ENCODE assay signal across 9 mouse cellular contexts in the genomic region with DNA sequence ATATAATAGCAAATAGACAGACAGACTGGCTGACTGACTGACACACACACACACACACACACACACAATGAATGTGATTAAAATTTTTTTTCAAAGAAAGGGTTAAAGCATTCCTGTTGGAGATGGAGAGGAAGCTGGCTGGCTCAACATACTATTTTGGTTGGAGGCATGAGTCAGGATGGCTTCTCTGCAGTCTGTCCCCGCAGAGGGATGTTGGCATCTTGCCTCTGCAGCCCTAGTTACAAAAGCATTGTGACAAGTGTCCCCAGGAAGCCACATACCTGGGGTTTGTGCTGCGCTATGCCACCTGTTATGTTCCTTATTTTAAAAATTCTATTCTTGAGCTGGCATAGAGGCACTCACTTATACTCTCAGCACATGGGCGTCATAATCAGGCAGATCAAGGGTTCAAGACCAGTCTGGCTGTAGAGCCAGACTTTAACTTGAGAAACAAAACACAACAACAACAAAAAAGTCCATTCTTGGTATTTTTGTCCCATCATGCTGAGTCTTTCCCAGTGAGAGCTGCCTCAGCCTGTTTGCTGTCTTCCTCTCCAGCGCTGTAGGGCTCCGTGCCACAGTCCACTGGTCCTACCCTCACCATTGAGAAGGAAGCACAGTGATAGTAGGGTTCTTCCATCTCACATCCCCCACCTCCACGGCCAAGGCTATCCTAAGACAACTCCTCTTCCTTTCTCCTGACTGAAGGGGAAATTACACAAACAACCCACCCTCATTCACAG. TPM values are rescaled to one million over a fixed set of nuclear protein-coding genes. Genes with fewer than 3 reads are reported as not detected.
A peak's percentile ranks its signal among the peaks of the same experiment; 100 is the strongest.
DNase-seq lines count a peak whose midpoint lies in the region; ATAC-seq and TF ChIP-seq lines count a peak whose summit lies in the region.
"Had no signal": no experiment of that assay in that cellular context is flagged by ENCODE, and none has a peak within 500 bp of the region (broad histone marks: within the 10 kb centered on the region; RNA-seq: fewer than 3 reads in every experiment).

No protein-coding gene starts in this region.

- no peaks in the 10 kb centered on the region for H3K36me3 ChIP-seq in midbrain, postnatal 0 days (ENCODE audit: insufficient read depth, low read length)
- H3K36me3 ChIP-seq in midbrain, embryonic 15.5 days (replicated peaks): no peaks in the 10 kb centered on the region
- H3K36me3 ChIP-seq in forebrain, embryonic 14.5 days (ENCODE audit: control insufficient read depth, insufficient read depth, low read length): no peaks in the 10 kb centered on the region
- H3K36me3 ChIP-seq: heart, embryonic 12.5 days had no signal

- H3K4me2 ChIP-seq in midbrain, postnatal 0 days (ENCODE audit: low read depth, low read length, poor library complexity, severe bottlenecking): no peak overlapping the region
- no peak overlapping the region for H3K4me2 ChIP-seq in midbrain, embryonic 15.5 days
- no peak overlapping the region for H3K4me2 ChIP-seq in forebrain, embryonic 14.5 days (ENCODE audit: low read length)
- H3K4me2 ChIP-seq: heart, embryonic 12.5 days had no signal

- DNase-seq in midbrain, postnatal 0 days (ENCODE audit: low spot score): peak; percentile 50
- peak; percentile 96 to 98 for DNase-seq in cerebellum, postnatal 36 days
- peak; percentile 60 to 79 for DNase-seq in left cerebral cortex, adult 2 months (ENCODE audit: extremely low spot score in 1 of 2, low spot score in 2 of 2)
- DNase-seq in telencephalon, adult 2 months (ENCODE audit: low read depth, low spot score): peak; percentile 86
- no peak for DNase-seq in forebrain, embryonic 14.5 days (ENCODE audit: low spot score)

- H3K4me1 ChIP-seq in midbrain, postnatal 0 days (ENCODE audit: insufficient read depth, low read length): no peaks in the 10 kb centered on the region; the same call in 1 of the 2 replicates
- H3K4me1 ChIP-seq in midbrain, embryonic 15.5 days: no peaks in the 10 kb centered on the region
- H3K4me1 ChIP-seq in forebrain, embryonic 14.5 days (ENCODE audit: control insufficient read depth, insufficient read depth, low read length): no peaks in the 10 kb centered on the region

- no peak overlapping the region for H3K9ac ChIP-seq in midbrain, postnatal 0 days (replicated peaks; ENCODE audit: low read length, poor library complexity, severe bottlenecking)
- H3K9ac ChIP-seq in midbrain, embryonic 15.5 days: no peak overlapping the region
- no peak overlapping the region for H3K9ac ChIP-seq in forebrain, embryonic 14.5 days (ENCODE audit: low read length)
- H3K9ac ChIP-seq: heart, embryonic 12.5 days had no signal

- H3K27me3 ChIP-seq in midbrain, postnatal 0 days (ENCODE audit: insufficient read depth, low read length): no peaks in the 10 kb centered on the region
- no peaks in the 10 kb centered on the region for H3K27me3 ChIP-seq in midbrain, embryonic 15.5 days (replicated peaks)
- H3K27me3 ChIP-seq in forebrain, embryonic 14.5 days (replicated peaks; ENCODE audit: control insufficient read depth, insufficient read depth, low read length): no peaks in the 10 kb centered on the region
- H3K27me3 ChIP-seq: heart, embryonic 12.5 days had no signal

- H3K4me3 ChIP-seq in midbrain, postnatal 0 days (ENCODE audit: low read depth, low read length): no peak overlapping the region
- H3K4me3 ChIP-seq in midbrain, embryonic 15.5 days: no peak overlapping the region
- H3K4me3 ChIP-seq in left cerebral cortex, adult 2 months: no peak overlapping the region
- no peak overlapping the region for H3K4me3 ChIP-seq in forebrain, embryonic 14.5 days (ENCODE audit: low read depth, low read length)
- H3K4me3 ChIP-seq: heart, embryonic 12.5 days had no signal

- ATAC-seq in midbrain, postnatal 0 days (ENCODE audit: low FRiP score): no peak
- ATAC-seq in midbrain, embryonic 15.5 days (replicated peaks): no peak
- no peak for ATAC-seq in forebrain, embryonic 14.5 days
- no peak for ATAC-seq in monocyte, adult 5-6 weeks (replicated peaks; ENCODE audit: insufficient number of reproducible peaks, low FRiP score, low TSS enrichment, poor library complexity, severe bottlenecking)
- ATAC-seq in granulocyte monocyte progenitor cell, adult 5-6 weeks (replicated peaks; ENCODE audit: poor library complexity, severe bottlenecking): no peak

- no peak overlapping the region for H3K27ac ChIP-seq in midbrain, postnatal 0 days (ENCODE audit: low read depth, low read length)
- no peak overlapping the region for H3K27ac ChIP-seq in midbrain, embryonic 15.5 days
- peak overlapping the region; percentile 50 for H3K27ac ChIP-seq in left cerebral cortex, adult 2 months
- H3K27ac ChIP-seq in forebrain, embryonic 14.5 days (ENCODE audit: low read depth, low read length): no peak overlapping the region

- intact Hi-C loops in left cerebral cortex, adult 2 months (cut with DNase I): no loop called here

- 79% methylated on average over 6 of the region's 6 CpGs for WGBS in midbrain, postnatal 0 days
- 76% methylated on average over 6 of the region's 6 CpGs for WGBS in midbrain, embryonic 15.5 days
- WGBS in forebrain, embryonic 14.5 days: 84% methylated on average over 6 of the region's 6 CpGs

- no peaks in the 10 kb centered on the region for H3K9me3 ChIP-seq in midbrain, postnatal 0 days (ENCODE audit: low read length)
- H3K9me3 ChIP-seq in midbrain, embryonic 15.5 days: no peaks in the 10 kb centered on the region
- H3K9me3 ChIP-seq in forebrain, embryonic 14.5 days (replicated peaks; ENCODE audit: control insufficient read depth, low read length): no peaks in the 10 kb centered on the region
- H3K9me3 ChIP-seq: heart, embryonic 12.5 days had no signal

- no peak for TF ChIP-seq CTCF in midbrain, postnatal 0 days (IDR thresholded peaks at IDR 0.05)
- TF ChIP-seq CTCF in left cerebral cortex, adult 2 months (IDR thresholded peaks at IDR 0.05): no peak

RNA-seq across cellular contexts. Expression of a gene that starts 45.9 kb away (rescaled TPM):
- total RNA-seq in midbrain, postnatal 0 days (2014; rRNA removed): 145 and 152 TPM in 2 replicates
- polyA plus RNA-seq in midbrain, postnatal 0 days (2015; fragmentation: Nextera tagmentation; extraction: Ambion mirVana): 80.4 and 87.6 TPM in 2 replicates
- polyA plus RNA-seq in midbrain, embryonic 15.5 days (2015; fragmentation: Nextera tagmentation; extraction: Ambion mirVana): 95.1 and 98.5 TPM in 2 replicates
- total RNA-seq in left cerebral cortex, adult 2 months (2021): 100 to 1,000 TPM; 167 to 171 TPM
- polyA plus RNA-seq in forebrain, embryonic 14.5 days (2014; fragmentation: Nextera tagmentation; extraction: Ambion mirVana): 69.7 and 70.6 TPM in 2 replicates
- 0.38 to 2.0 TPM in 2 of 3 replicates, not detected in the other for total RNA-seq in monocyte, adult 5-6 weeks (2017)
- not detected in 2 replicates for total RNA-seq in granulocyte monocyte progenitor cell, adult 5-6 weeks (2014; fragmentation: Nextera tagmentation)
- total RNA-seq in granulocyte monocyte progenitor cell, adult 5-6 weeks (2017): not detected in 2 replicates

Comparison
In these comparisons a context has a peak if more than half of its experiments do, and no peak if none do; other contexts are left out.
1. RNA of a gene that starts 45.9 kb away (total RNA-seq): 167 to 171 TPM in left cerebral cortex, adult 2 months and 145 to 152 TPM in midbrain, postnatal 0 days; 0.38 to 2.0 TPM in monocyte, adult 5-6 weeks and not detected in granulocyte monocyte progenitor cell, adult 5-6 weeks; every median in the first group is over 10 times any median in the second.